Mouse (Mus musculus) limb, embryonic 11.5 days (tissue): ENCODE measurements around the gene Tex10. TPM values are rescaled to one million over a fixed set of nuclear protein-coding genes. Genes with fewer than 3 reads are reported as not detected.

Experiments
- ATAC-seq: fragments of 200-750 bp; cut with Nextera tagmentation; 2 replicates; pipeline ENCODE4 v1.8.0; 2017; ENCODE audit warnings: low read depth; ENCODE audit not compliant: insufficient number of reproducible peaks, low FRiP score, low TSS enrichment
- DNase-seq: peaks from one replicate; pipeline ENCODE4 v3.0.0-alpha.2; 2015; ENCODE audit warnings: low spot score
- H3K27ac ChIP-seq: fragments of 300-500 bp; sonication (generic); replicated peaks from 2 replicates; pipeline ENCODE4 v1.5.1; 2014; ENCODE audit warnings: low read depth, mild to moderate bottlenecking, low read length
- H3K27me3 ChIP-seq: fragments of 300-500 bp; sonication (generic); 2 replicates; pipeline ENCODE4 v1.6.1; 2014; ENCODE audit warnings: mild to moderate bottlenecking, low read length, mixed read lengths; ENCODE audit not compliant: control insufficient read depth, insufficient read depth
- H3K36me3 ChIP-seq: fragments of 300-500 bp; sonication (generic); 2 replicates; pipeline ENCODE4 v1.6.1; 2014; ENCODE audit warnings: mild to moderate bottlenecking, low read length, moderate library complexity, mixed read lengths; ENCODE audit not compliant: control insufficient read depth, insufficient read depth
- H3K4me1 ChIP-seq: fragments of 300-500 bp; sonication (generic); 2 replicates; pipeline ENCODE4 v1.6.1; 2014; ENCODE audit warnings: low read length, mixed read lengths; ENCODE audit not compliant: control insufficient read depth, insufficient read depth
- H3K4me2 ChIP-seq: fragments of 300-500 bp; sonication (generic); 2 replicates; pipeline ENCODE4 v1.6.1; 2014; ENCODE audit warnings: low read depth, mild to moderate bottlenecking, moderate library complexity; ENCODE audit not compliant: severe bottlenecking
- H3K4me3 ChIP-seq: fragments of 300-500 bp; sonication (generic); 2 replicates; pipeline ENCODE4 v1.5.1; 2014; ENCODE audit warnings: low read depth, low read length
- H3K9ac ChIP-seq: fragments of 300-500 bp; sonication (generic); 2 replicates; pipeline ENCODE4 v1.6.1; 2014; ENCODE audit warnings: mild to moderate bottlenecking, low read length
- H3K9me3 ChIP-seq: fragments of 300-500 bp; sonication (generic); 2 replicates; pipeline ENCODE4 v1.6.1; 2016; ENCODE audit warnings: low read length; ENCODE audit not compliant: control insufficient read depth
- WGBS: fragments of 180-500 bp; shearing (Covaris S2); extraction: QIAGEN DNeasy Blood & Tissue Kit; methylation state at CpG from one replicate; pipeline ENCODE4 v1.1.7; 2014; 5-methylcytosine and 5-hydroxymethylcytosine counted together
- polyA plus RNA-seq: library from polyadenylated mRNA; unstranded; fragments of >200 nt; fragmentation: Nextera tagmentation; extraction: Ambion mirVana; gene quantifications from 2 replicates; pipeline ENCODE4 v1.2.1, GENCODE M21; 2014

The Tex10 gene
- 91.9 and 95.6 TPM in 2 replicates for polyA plus RNA-seq

GRCm38 (mm10) chr4:48472792-48473650, at the start of gene Tex10:
Gene Tex10, minus strand, starts transcription at chr4:48473459.
- H3K4me1 ChIP-seq = peaks cover 9% of the 10 kb centered on the region; the same call in 1 of the 2 replicates
- WGBS = under 1% methylated on average over 89 of the region's 89 CpGs
- peak within 1 kb of the TSS; percentile 74 for H3K27ac ChIP-seq
- peak within 1 kb of the TSS; percentile 92 for H3K9ac ChIP-seq
- no peaks in the 10 kb centered on the region for H3K27me3 ChIP-seq
- H3K9me3 ChIP-seq = no peaks in the 10 kb centered on the region
- peak within 1 kb of the TSS; percentile 97 for H3K4me3 ChIP-seq
- peak; percentile 95 for ATAC-seq
- H3K36me3 ChIP-seq = peaks cover 4% of the 10 kb centered on the region; the same call in 1 of the 2 replicates
- peak within 1 kb of the TSS; percentile 64 for H3K4me2 ChIP-seq
- DNase-seq = peak; percentile 95

GRCm38 (mm10) chr4:48510861-48511260, 37.6 kb upstream of the Tex10 start:
- Histone ChIP-seq H3K4me2 (no peak overlapping the region), H3K9me3 (no peaks in the 10 kb centered on the region), H3K4me3 (no peak overlapping the region), H3K27ac (no peak overlapping the region), H3K4me1 (no peaks in the 10 kb centered on the region), H3K36me3 (no peaks in the 10 kb centered on the region), H3K9ac (no peak overlapping the region), H3K27me3 (no peaks in the 10 kb centered on the region)
- ATAC-seq = no peak
- DNase-seq = no peak
- WGBS = 29% methylated on average over 2 of the region's 2 CpGs

GRCm38 (mm10) chr4:48492510-48492909, 19.3 kb upstream of the Tex10 start:
- Histone ChIP-seq H3K27ac (no peak overlapping the region), H3K9ac (no peak overlapping the region), H3K4me3 (no peak overlapping the region), H3K36me3 (no peaks in the 10 kb centered on the region), H3K4me1 (no peaks in the 10 kb centered on the region), H3K9me3 (no peaks in the 10 kb centered on the region), H3K27me3 (no peaks in the 10 kb centered on the region), H3K4me2 (no peak overlapping the region)
- no peak for DNase-seq
- 73% methylated on average over 2 of the region's 2 CpGs for WGBS
- no peak for ATAC-seq

DNA sequence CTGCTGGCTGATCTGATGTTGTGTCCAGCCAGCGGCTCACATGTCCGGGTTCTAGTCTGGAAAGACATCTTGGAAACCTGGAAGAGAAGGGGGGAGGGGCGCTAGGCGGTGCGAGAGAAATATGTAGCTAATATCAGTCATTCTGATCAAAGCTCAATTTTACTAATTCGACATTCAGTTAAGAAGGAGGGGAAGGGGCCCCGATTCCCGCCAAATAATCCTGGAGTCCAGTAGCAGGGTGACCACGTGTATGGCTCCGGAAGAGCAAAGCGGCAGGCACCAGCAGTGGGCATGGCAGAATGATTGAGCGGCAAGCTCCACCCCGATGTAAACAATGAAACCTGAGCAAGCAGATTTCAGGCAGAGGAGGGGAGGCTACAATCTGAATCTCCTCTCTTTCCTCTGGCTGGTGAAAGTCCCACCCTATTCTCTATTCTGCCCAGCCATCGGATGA, 18.1 kb upstream of the Tex10 start:
- DNase-seq (peak; percentile 67), ATAC-seq (no peak)
- no peak overlapping the region for H3K27ac ChIP-seq
- H3K4me1 ChIP-seq = no peaks in the 10 kb centered on the region
- H3K4me3 ChIP-seq = peak overlapping the region; percentile 16; the same call in 1 of the 2 replicates
- no peaks in the 10 kb centered on the region for H3K27me3 ChIP-seq
- H3K36me3 ChIP-seq = no peaks in the 10 kb centered on the region
- no peak overlapping the region; the same call in 1 of the 2 replicates for H3K9ac ChIP-seq
- no peaks in the 10 kb centered on the region for H3K9me3 ChIP-seq
- 12% methylated on average over 14 of the region's 14 CpGs for WGBS
- peak overlapping the region; percentile 31; the same call in 1 of the 2 replicates for H3K4me2 ChIP-seq

GRCm38 (mm10) chr4:48488916-48489315, 15.7 kb upstream of the Tex10 start:
- no peak for DNase-seq
- WGBS = 90% methylated on average over 2 of the region's 2 CpGs
- no peak overlapping the region for H3K4me3 ChIP-seq

DNA sequence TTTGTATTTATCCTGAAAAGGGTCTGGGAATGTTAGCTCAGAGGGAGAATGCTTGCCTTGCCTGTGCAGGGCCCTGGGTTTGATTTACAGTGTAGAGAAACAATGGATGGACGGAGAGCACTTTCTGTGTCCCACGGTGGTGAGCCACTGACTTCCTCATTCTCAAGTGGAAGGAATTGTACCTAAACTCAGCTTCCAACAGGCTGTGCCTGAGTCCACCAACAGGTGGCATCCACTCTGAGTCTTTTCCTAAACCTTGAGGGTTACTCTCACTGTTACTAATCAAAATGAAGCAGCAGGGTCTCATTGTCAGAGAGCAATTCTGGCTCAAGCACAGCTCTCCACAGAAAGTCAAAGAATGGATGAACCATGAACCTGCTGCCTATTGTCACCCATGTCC, 8.0 kb upstream of the Tex10 start:
- no peak overlapping the region for H3K27ac ChIP-seq
- H3K9me3 ChIP-seq = no peaks in the 10 kb centered on the region
- no peaks in the 10 kb centered on the region for H3K27me3 ChIP-seq
- H3K9ac ChIP-seq = no peak overlapping the region
- ATAC-seq (no peak), DNase-seq (peak; percentile 34)
- 56% methylated on average over 2 of the region's 2 CpGs for WGBS
- H3K4me3 ChIP-seq = no peak overlapping the region
- H3K36me3 ChIP-seq = no peaks in the 10 kb centered on the region
- H3K4me2 ChIP-seq = no peak overlapping the region
- no peaks in the 10 kb centered on the region for H3K4me1 ChIP-seq

More at GRCm38 (mm10) chr4:48488916-48489315, 15.7 kb upstream of the Tex10 start:
- Histone ChIP-seq H3K27ac (no peak overlapping the region), H3K9ac (no peak overlapping the region), H3K9me3 (no peaks in the 10 kb centered on the region), H3K4me2 (no peak overlapping the region), H3K36me3 (no peaks in the 10 kb centered on the region), H3K27me3 (no peaks in the 10 kb centered on the region), H3K4me1 (no peaks in the 10 kb centered on the region)
- no peak for ATAC-seq

DNA sequence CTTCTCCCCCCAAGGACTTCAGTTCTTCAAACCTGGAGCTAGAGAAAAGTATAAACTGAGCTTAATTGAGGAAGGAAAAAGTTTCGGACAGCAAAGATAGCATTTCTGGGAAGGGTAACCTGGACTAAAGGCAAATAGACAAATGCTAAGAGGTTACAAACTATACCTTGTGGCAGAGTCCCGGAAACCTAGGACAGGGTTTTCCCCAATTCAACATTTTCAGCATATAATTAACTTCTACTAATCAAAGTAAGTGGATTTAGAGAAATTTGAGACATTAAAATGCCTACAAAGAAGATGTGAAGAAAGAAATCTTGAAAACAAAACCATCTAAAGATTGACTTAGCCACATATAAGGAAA, 372 bp upstream of the Tex10 start:
- DNase-seq (no peak), ATAC-seq (no peak)
- WGBS = 81% methylated on average over 2 of the region's 2 CpGs
- H3K27ac ChIP-seq = 0 out of 2 replicates have a peak overlapping the region, but pooled peaks have one; percentile 39
- H3K36me3 ChIP-seq = peaks cover 1% of the 10 kb centered on the region; the same call in 1 of the 2 replicates
- peaks cover 9% of the 10 kb centered on the region; the same call in 1 of the 2 replicates for H3K4me1 ChIP-seq
- H3K9ac ChIP-seq = no peak overlapping the region
- peak overlapping the region; percentile 97 for H3K4me3 ChIP-seq
- H3K9me3 ChIP-seq = no peaks in the 10 kb centered on the region
- no peaks in the 10 kb centered on the region for H3K27me3 ChIP-seq
- peak overlapping the region; percentile 64; the same call in 1 of the 2 replicates for H3K4me2 ChIP-seq

DNA sequence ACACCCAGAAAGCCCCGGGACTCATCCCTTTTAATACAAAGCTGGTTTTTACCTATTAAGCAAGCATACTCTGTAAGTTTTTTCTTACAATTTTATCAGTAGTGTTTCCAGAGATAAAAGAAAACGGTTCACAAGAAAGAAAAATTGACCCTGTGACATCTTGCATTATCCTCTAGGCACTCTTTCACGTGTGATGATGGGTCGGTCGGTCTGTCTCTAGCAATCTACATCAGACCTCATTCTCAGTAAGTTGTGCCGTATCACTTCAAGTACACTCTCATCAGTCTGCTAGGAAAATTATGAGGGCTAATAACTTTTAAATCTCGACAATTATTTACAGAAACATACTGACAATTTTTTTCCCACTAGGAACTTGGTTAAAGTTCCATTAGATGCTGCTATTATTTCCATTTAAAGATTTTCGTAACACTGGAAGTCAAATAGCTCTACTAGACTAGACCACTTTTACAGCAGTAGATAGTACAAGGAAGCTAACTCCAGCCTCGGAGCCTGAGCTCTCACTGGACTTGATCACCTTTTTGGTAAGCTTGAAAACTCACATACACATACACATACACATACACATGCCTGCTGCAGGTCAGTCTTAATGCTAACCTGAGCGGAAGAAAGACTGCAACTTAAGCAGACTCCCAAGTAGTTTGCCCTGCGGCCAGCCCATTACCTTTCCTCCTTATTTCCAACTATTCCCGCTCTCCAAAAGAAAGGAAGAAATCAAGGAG, 1.0 kb downstream of the Tex10 start:
- Histone ChIP-seq H3K4me1 (peaks cover 9% of the 10 kb centered on the region; the same call in 1 of the 2 replicates), H3K27ac (peak overlapping the region; percentile 74; the same call in 1 of the 2 replicates), H3K4me3 (peak overlapping the region; percentile 97), H3K36me3 (peaks cover 6% of the 10 kb centered on the region; the same call in 1 of the 2 replicates), H3K4me2 (peak overlapping the region; percentile 64), H3K9me3 (no peaks in the 10 kb centered on the region), H3K27me3 (no peaks in the 10 kb centered on the region), H3K9ac (peak overlapping the region; percentile 92)
- ATAC-seq = no peak
- no peak for DNase-seq
- WGBS = 19% methylated on average over 12 of the region's 12 CpGs
